ENCODE assay signal across 8 mouse cellular contexts in the genomic region with DNA sequence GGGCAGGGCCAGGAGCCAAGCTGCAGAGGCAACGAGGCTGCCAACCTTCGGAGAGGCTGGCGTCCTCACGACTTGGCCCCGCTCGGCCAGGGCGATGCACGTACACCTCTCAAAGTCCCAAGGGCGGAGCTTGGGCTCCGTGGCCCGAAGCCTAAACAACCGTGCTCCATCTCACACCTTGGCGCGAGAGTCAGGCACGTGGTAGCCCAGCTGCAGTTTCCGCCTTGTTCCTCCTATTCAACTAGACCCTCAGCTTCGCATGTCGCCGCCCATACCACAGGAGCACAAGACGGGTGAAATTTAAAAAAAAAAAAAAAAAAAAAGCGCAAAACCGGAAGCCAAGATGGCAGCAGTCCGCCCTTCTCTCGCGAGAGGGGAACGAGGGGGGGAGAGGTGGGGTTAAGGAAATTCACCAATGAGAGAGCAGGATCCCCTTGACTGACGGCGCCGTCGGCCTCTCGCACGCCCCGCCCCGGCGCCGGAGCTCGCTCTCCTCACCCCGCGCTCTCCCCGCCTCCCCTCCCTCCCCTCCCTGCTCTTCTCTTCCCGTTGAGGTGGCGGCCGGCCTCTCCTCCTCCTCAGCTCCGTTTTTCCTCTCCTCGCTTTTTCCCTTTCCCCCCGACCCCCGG. TPM values are rescaled to one million over a fixed set of nuclear protein-coding genes. Genes with fewer than 3 reads are reported as not detected.
A peak's percentile ranks its signal among the peaks of the same experiment; 100 is the strongest.
DNase-seq lines count a peak whose midpoint lies in the region; ATAC-seq and TF ChIP-seq lines count a peak whose summit lies in the region.

Gdi2 (plus strand) TSS at position 470 of the 629 bp plus-strand sequence.

- H3K4me1 ChIP-seq in bone marrow, adult 2 months (ENCODE audit: control insufficient read depth, insufficient read depth, low read length) = peaks cover 1% of the 10 kb centered on the region; the same call in 1 of the 2 replicates
- peaks cover 27% of the 10 kb centered on the region for H3K4me1 ChIP-seq in embryonic facial prominence, embryonic 15.5 days
- H3K4me1 ChIP-seq in kidney, embryonic 14.5 days (ENCODE audit: control insufficient read depth, insufficient read depth, low read length) = peaks cover 15% of the 10 kb centered on the region; the same call in 1 of the 2 replicates
- peaks cover 21% of the 10 kb centered on the region for H3K4me1 ChIP-seq in limb, embryonic 15.5 days

- DNase-seq in 416B (ENCODE audit: low read depth) = peak; percentile 99
- DNase-seq in heart, adult 9 months (ENCODE audit: low spot score in 2 of 2) = peak; percentile 91 to 94
- peak; percentile 78 to 91 for DNase-seq in monocyte, adult 2 months (ENCODE audit: low read depth in 1 of 2, low spot score in 2 of 2)
- peak; percentile 95 to 96 for DNase-seq in spleen, postnatal 36 days (ENCODE audit: low spot score in 2 of 2)

- H3K9me3 ChIP-seq in embryonic facial prominence, embryonic 15.5 days (replicated peaks) = no peaks in the 10 kb centered on the region
- H3K9me3 ChIP-seq in kidney, embryonic 14.5 days (ENCODE audit: control insufficient read depth, low read length) = 0 out of 2 replicates have a peak, but pooled peaks cover 2% of the 10 kb centered on the region
- H3K9me3 ChIP-seq in limb, embryonic 15.5 days = no peaks in the 10 kb centered on the region

- no peaks in the 10 kb centered on the region for H3K27me3 ChIP-seq in embryonic facial prominence, embryonic 15.5 days
- H3K27me3 ChIP-seq in kidney, embryonic 14.5 days (ENCODE audit: control insufficient read depth, insufficient read depth, low read length) = no peaks in the 10 kb centered on the region
- H3K27me3 ChIP-seq in limb, embryonic 15.5 days = no peaks in the 10 kb centered on the region

- H3K36me3 ChIP-seq in embryonic facial prominence, embryonic 15.5 days = no peaks in the 10 kb centered on the region
- H3K36me3 ChIP-seq in kidney, embryonic 14.5 days (ENCODE audit: control insufficient read depth, insufficient read depth, low read length) = no peaks in the 10 kb centered on the region
- H3K36me3 ChIP-seq in limb, embryonic 15.5 days = no peaks in the 10 kb centered on the region

- whole genome bisulfite sequencing in bone marrow, adult 2 months = 1% methylated on average over 47 of the region's 47 CpGs
- under 1% methylated on average over 47 of the region's 47 CpGs for WGBS in embryonic facial prominence, embryonic 15.5 days
- WGBS in kidney, embryonic 14.5 days = under 1% methylated on average over 38 of the region's 47 CpGs
- under 1% methylated on average over 33 of the region's 47 CpGs for WGBS in limb, embryonic 15.5 days

- peak within 1 kb of the TSS; percentile 99 for H3K9ac ChIP-seq in embryonic facial prominence, embryonic 15.5 days
- peak within 1 kb of the TSS; percentile 97 for H3K9ac ChIP-seq in kidney, embryonic 14.5 days (ENCODE audit: low read depth, low read length)
- peak within 1 kb of the TSS; percentile 98 for H3K9ac ChIP-seq in limb, embryonic 15.5 days

- peak; percentile 98 for ATAC-seq in embryonic facial prominence, embryonic 15.5 days (ENCODE audit: insufficient number of reproducible peaks, low FRiP score, low TSS enrichment, low read depth)
- ATAC-seq in kidney, embryonic 14.5 days (ENCODE audit: low FRiP score, low TSS enrichment) = peak; percentile 98
- peak; percentile 97 for ATAC-seq in limb, embryonic 15.5 days (ENCODE audit: insufficient number of reproducible peaks, low FRiP score, low TSS enrichment, low read depth)

- TF ChIP-seq CTCF in bone marrow, adult 2 months (IDR thresholded peaks at IDR 0.05; ENCODE audit: control insufficient read depth, insufficient read depth, low read length) = no peak

- H3K4me2 ChIP-seq in embryonic facial prominence, embryonic 15.5 days (replicated peaks) = peak within 1 kb of the TSS; percentile 81
- peak within 1 kb of the TSS; percentile 78 for H3K4me2 ChIP-seq in kidney, embryonic 14.5 days (replicated peaks; ENCODE audit: low read depth, low read length)
- peak within 1 kb of the TSS; percentile 74 for H3K4me2 ChIP-seq in limb, embryonic 15.5 days

- H3K4me3 ChIP-seq in bone marrow, adult 2 months (replicated peaks; ENCODE audit: control insufficient read depth, low read depth, low read length) = peak within 1 kb of the TSS; percentile 99
- peak within 1 kb of the TSS; percentile 96 for H3K4me3 ChIP-seq in embryonic facial prominence, embryonic 15.5 days (replicated peaks)
- peak within 1 kb of the TSS; percentile 89 for H3K4me3 ChIP-seq in kidney, embryonic 14.5 days (ENCODE audit: low read length)
- H3K4me3 ChIP-seq in limb, embryonic 15.5 days = peak within 1 kb of the TSS; percentile 79

- H3K27ac ChIP-seq in bone marrow, adult 2 months (ENCODE audit: control insufficient read depth, insufficient read depth, low read depth, low read length, poor library complexity) = peak within 1 kb of the TSS; percentile 96
- peak within 1 kb of the TSS; percentile 100 for H3K27ac ChIP-seq in embryonic facial prominence, embryonic 15.5 days (replicated peaks)
- peak within 1 kb of the TSS; percentile 99 for H3K27ac ChIP-seq in kidney, embryonic 14.5 days (ENCODE audit: low read depth, low read length)
- H3K27ac ChIP-seq in limb, embryonic 15.5 days = peak within 1 kb of the TSS; percentile 100

- TF ChIP-seq POLR2A in bone marrow, adult 2 months (IDR thresholded peaks at IDR 0.05; ENCODE audit: borderline replicate concordance, control insufficient read depth, low read depth, low read length) = peak; percentile 77

RNA-seq across cellular contexts. Expression of gene Gdi2, which starts in this region (rescaled TPM):
- 122 and 211 TPM in 2 replicates for polyA plus RNA-seq in bone marrow, adult 2 months (2011; ENCODE audit: insufficient read depth, insufficient read length, low replicate concordance, missing spikeins)
- 398 TPM in 2 replicates for polyA plus RNA-seq in embryonic facial prominence, embryonic 15.5 days (2015; fragmentation: Nextera tagmentation; extraction: Ambion mirVana)
- polyA plus RNA-seq in kidney, embryonic 14.5 days (2014; fragmentation: Nextera tagmentation; extraction: Ambion mirVana) = 412 and 465 TPM in 2 replicates
- 421 and 430 TPM in 2 replicates for polyA plus RNA-seq in limb, embryonic 15.5 days (2015; fragmentation: Nextera tagmentation; extraction: Ambion mirVana)

Comparison
In these comparisons a context has a peak if more than half of its experiments do, and no peak if none do; other contexts are left out.
1. Peak in every context shown above with its lines: DNase-seq, ATAC-seq, H3K4me3 ChIP-seq and H3K27ac ChIP-seq.